Mouse (Mus musculus): ENCODE results near the gene H2afv. TPM values are rescaled to one million over a fixed set of nuclear protein-coding genes. Genes with fewer than 3 reads are reported as not detected.
A peak's percentile ranks its signal among the peaks of the same experiment; 100 is the strongest.
"Not testable (repeated sequence)": the region's sequence is repeated elsewhere in the genome, so short reads cannot be mapped to it uniquely, and the experiment has no call there.

H2afv gene
- polyA plus RNA-seq, 1 experiment from 2014 or later = 693 TPM

DNA sequence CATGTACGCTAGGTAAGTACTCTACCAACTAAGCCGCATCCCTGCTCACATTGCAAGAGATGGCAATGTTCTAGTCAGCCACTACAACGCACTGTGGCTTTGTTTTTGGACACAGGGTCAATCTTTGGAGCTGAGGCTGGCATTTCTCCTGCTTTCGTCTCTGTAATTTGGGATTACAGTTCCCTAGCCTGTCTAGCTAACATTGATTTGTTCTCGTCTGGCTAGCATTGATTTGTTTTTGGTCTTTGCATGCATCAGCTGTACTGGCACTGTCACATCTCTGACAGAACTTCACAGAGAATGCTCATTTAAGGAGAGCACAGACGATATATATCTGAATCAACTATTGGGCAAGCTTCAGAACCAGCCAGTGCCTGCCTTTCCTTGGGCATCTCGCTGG lies 14.1 kb downstream of the H2afv start:
- no peaks in the 10 kb centered on the region for H3K27me3 ChIP-seq

DNA sequence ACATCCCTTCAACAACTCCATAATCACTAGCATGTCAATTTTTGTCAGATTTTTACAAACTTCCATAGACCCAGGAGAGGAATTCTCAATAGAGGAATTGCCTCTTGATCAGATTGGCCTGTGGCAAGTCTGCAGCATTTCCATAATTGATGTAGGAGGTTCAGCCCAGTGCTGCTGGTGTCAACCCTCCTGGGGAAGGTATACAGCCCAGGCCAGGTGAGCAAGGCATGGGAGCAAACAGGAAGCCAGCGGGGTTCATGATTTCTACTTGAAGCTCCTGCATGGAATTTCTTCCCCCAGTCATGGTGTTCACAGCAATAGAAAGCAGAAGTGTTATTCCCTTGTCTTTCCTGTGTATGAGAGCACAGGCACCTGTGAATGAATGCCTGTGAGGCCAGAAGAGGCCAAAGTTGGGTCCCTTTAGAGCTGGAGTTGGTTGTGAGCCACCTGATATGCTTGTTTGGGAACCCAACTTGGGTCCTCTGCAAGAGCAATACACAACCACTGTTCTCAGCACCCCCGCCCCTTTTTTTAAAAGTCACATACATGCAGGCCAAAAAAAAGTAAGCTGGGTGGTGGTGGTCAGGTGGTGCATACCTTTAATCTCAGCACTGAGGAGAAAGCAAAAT lies 23.4 kb downstream of the H2afv start:
- no peaks in the 10 kb centered on the region for H3K27me3 ChIP-seq
- no peak for ATAC-seq (ENCODE audit: insufficient number of reproducible peaks, insufficient read depth, low FRiP score, low TSS enrichment)
- peaks cover 54% of the 10 kb centered on the region for H3K36me3 ChIP-seq
- 76% methylated on average over 2 of the region's 2 CpGs for WGBS
- H3K9me3 ChIP-seq = no peaks in the 10 kb centered on the region
- H3K27ac ChIP-seq = no peak overlapping the region
- no peak overlapping the region for H3K9ac ChIP-seq
- H3K4me3 ChIP-seq = no peak overlapping the region; the same call in 1 of the 2 replicates
- H3K4me2 ChIP-seq (replicated peaks) = no peak overlapping the region
- H3K4me1 ChIP-seq = peaks cover 13% of the 10 kb centered on the region; the same call in 1 of the 2 replicates

More for the DNA sequence above, 14.1 kb downstream of the H2afv start:
- WGBS = 94% methylated on average over 7 of the region's 7 CpGs
- H3K27ac ChIP-seq = no peak overlapping the region
- no peak for ATAC-seq (ENCODE audit: insufficient number of reproducible peaks, insufficient read depth, low FRiP score, low TSS enrichment)
- no peak overlapping the region for H3K4me3 ChIP-seq
- H3K4me2 ChIP-seq (replicated peaks) = no peak overlapping the region
- H3K9me3 ChIP-seq = no peaks in the 10 kb centered on the region
- H3K4me1 ChIP-seq = no peaks in the 10 kb centered on the region
- peaks cover 93% of the 10 kb centered on the region for H3K36me3 ChIP-seq
- no peak overlapping the region for H3K9ac ChIP-seq

DNA sequence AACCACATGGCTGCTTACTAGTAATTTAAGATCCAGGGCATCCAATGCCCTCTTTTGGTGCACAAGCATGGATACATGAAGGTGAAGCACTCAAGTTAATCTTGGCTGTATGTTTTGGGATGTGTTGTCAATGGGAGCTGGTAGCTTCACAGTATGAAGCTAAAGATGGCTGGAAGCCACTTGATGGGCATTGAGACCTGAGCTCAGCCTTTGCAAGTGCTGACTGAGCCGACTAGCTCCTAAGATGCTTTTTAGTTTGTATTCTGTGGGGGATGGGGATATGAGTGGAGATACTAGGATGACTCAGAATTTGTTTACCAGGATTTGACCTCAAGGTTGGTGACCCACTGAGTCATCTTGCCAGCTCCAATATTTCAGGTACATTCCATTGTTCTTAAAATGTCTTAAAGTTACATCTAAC lies 23.9 kb downstream of the H2afv start:
- WGBS = 10% methylated on average over 1 of the region's 1 CpGs
- no peak overlapping the region for H3K4me3 ChIP-seq
- peaks cover 51% of the 10 kb centered on the region for H3K36me3 ChIP-seq
- H3K4me1 ChIP-seq = peaks cover 13% of the 10 kb centered on the region; the same call in 1 of the 2 replicates
- no peaks in the 10 kb centered on the region for H3K9me3 ChIP-seq
- H3K4me2 ChIP-seq (replicated peaks) = no peak overlapping the region
- ATAC-seq (ENCODE audit: insufficient number of reproducible peaks, insufficient read depth, low FRiP score, low TSS enrichment) = no peak
- no peak overlapping the region for H3K27ac ChIP-seq
- no peak overlapping the region for H3K9ac ChIP-seq
- H3K27me3 ChIP-seq = no peaks in the 10 kb centered on the region

DNA sequence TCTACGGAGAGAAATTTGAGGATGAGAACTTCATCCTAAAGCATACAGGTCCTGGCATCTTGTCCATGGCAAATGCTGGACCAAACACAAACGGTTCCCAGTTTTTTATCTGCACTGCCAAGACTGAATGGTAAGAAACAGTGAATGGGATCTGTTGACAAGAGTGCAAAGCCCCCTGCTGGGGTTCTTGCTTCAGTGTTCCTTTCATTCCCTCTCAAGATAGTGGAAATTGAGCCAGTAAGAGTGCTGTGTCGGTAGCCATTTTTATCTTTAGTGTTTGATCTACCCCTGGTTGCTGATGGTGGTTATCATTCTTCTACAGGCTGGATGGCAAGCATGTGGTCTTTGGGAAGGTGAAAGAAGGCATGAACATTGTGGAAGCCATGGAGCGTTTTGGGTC lies 25.1 kb downstream of the H2afv start:
- not testable (repeated sequence) for H3K4me2 ChIP-seq (replicated peaks); H3K4me3 ChIP-seq; H3K27ac ChIP-seq; H3K9ac ChIP-seq; ATAC-seq (ENCODE audit: insufficient number of reproducible peaks, insufficient read depth, low FRiP score, low TSS enrichment); H3K27me3 ChIP-seq; H3K9me3 ChIP-seq
- 76% methylated on average over 4 of the region's 4 CpGs for WGBS
- H3K36me3 ChIP-seq = peaks cover 44% of the 10 kb centered on the region
- H3K4me1 ChIP-seq = peaks cover 21% of the 10 kb centered on the region

DNA sequence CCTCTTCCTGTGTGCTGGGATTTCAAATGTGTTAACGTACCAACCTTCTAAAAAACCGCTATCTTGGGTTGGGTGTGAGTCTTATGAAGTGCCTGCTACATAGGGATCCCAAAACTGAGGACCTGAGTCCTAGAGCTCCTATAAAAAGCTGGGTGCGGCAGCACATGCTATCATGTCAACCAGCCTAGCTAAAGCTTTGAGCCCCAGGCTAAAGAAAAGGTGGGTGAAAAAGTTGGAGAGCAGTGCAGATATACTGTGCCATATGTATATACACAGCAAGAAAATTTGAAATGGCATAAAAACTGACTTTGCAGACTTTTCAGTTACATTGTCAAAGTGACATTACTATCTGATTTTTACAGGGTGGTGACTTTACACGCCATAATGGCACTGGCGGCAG lies 25.5 kb downstream of the H2afv start:
- peak overlapping the region; percentile 94 for H3K4me2 ChIP-seq (replicated peaks)
- H3K36me3 ChIP-seq = peaks cover 41% of the 10 kb centered on the region
- ATAC-seq (ENCODE audit: insufficient number of reproducible peaks, insufficient read depth, low FRiP score, low TSS enrichment) = no peak
- WGBS = 87% methylated on average over 5 of the region's 5 CpGs
- H3K27me3 ChIP-seq = no peaks in the 10 kb centered on the region
- no peak overlapping the region for H3K27ac ChIP-seq
- H3K9ac ChIP-seq = no peak overlapping the region
- 0 out of 2 replicates have a peak overlapping the region, but pooled peaks have one; percentile 9 for H3K4me3 ChIP-seq
- H3K4me1 ChIP-seq = peaks cover 21% of the 10 kb centered on the region
- H3K9me3 ChIP-seq = no peaks in the 10 kb centered on the region

- peaks cover 21% of the 10 kb centered on the region for H3K4me1 ChIP-seq
- ATAC-seq (ENCODE audit: insufficient number of reproducible peaks, insufficient read depth, low FRiP score, low TSS enrichment) = no peak
- H3K9me3 ChIP-seq = no peaks in the 10 kb centered on the region
- H3K4me2 ChIP-seq (replicated peaks) = peak overlapping the region; percentile 94
- H3K4me3 ChIP-seq = peak overlapping the region; percentile 76
- no peaks in the 10 kb centered on the region for H3K27me3 ChIP-seq
- peak overlapping the region; percentile 96 for H3K9ac ChIP-seq
- H3K36me3 ChIP-seq = peaks cover 28% of the 10 kb centered on the region
- H3K27ac ChIP-seq = no peak overlapping the region
Measured at GRCm38 (mm10) chr11:6417490-6417889, 26.8 kb downstream of the H2afv start.

- Histone ChIP-seq H3K4me3 (peak overlapping the region; percentile 76), H3K9me3 (no peaks in the 10 kb centered on the region), H3K36me3 (peaks cover 27% of the 10 kb centered on the region), H3K4me1 (peaks cover 21% of the 10 kb centered on the region), H3K4me2 (replicated peaks) (peak overlapping the region; percentile 94), H3K9ac (peak overlapping the region; percentile 96), H3K27me3 (no peaks in the 10 kb centered on the region), H3K27ac (peak overlapping the region; percentile 98)
- no peak for ATAC-seq (ENCODE audit: insufficient number of reproducible peaks, insufficient read depth, low FRiP score, low TSS enrichment)
- 42% methylated on average over 2 of the region's 2 CpGs for WGBS
Measured at GRCm38 (mm10) chr11:6417069-6417468, 27.2 kb downstream of the H2afv start.

DNA sequence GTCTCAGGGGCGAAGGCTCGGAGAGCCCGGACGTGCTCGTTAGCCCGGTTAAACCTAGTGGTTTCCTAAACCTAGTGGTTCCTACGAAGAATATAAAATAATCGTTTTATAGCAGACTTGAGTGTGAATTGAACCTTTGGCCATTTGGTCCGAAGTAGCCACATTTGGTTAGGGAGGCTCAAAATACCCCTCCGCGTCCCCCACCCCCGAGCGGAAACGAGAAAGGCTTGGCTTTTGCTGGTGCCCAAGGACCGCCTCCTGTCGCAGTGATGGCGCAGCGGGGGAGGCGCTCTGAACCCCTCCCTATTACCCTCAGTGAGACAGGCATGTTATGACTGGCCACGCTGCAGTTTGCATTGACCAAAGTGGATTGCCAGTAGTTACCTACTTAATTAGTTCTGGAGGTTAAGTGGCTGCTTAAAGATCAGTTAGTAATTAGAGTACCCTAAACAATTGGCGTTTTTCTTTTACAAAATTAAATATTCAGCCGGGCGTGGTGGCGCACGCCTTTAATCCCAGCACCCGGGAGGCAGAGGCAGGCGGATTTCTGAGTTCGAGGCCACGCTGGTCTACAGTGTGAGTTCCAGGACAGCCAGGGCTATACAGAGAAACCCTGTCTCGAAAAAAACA lies 27.7 kb downstream of the H2afv start:
- peak overlapping the region; percentile 98 for H3K27ac ChIP-seq
- no peaks in the 10 kb centered on the region for H3K27me3 ChIP-seq
- 1% methylated on average over 30 of the region's 30 CpGs for WGBS
- peak overlapping the region; percentile 96 for H3K9ac ChIP-seq
- no peaks in the 10 kb centered on the region for H3K9me3 ChIP-seq
- peak overlapping the region; percentile 94 for H3K4me2 ChIP-seq (replicated peaks)
- H3K4me3 ChIP-seq = peak overlapping the region; percentile 76
- peaks cover 27% of the 10 kb centered on the region for H3K36me3 ChIP-seq
- peaks cover 21% of the 10 kb centered on the region for H3K4me1 ChIP-seq
- ATAC-seq (ENCODE audit: insufficient number of reproducible peaks, insufficient read depth, low FRiP score, low TSS enrichment) = peak; percentile 60

GRCm38 (mm10) chr11:6415551-6416404 lies 28.5 kb downstream of the H2afv start:
- Histone ChIP-seq H3K4me3 (peak overlapping the region; percentile 76), H3K4me1 (peaks cover 21% of the 10 kb centered on the region), H3K27me3 (no peaks in the 10 kb centered on the region), H3K4me2 (replicated peaks) (peak overlapping the region; percentile 94), H3K36me3 (peaks cover 23% of the 10 kb centered on the region), H3K9me3 (no peaks in the 10 kb centered on the region), H3K27ac (peak overlapping the region; percentile 98), H3K9ac (peak overlapping the region; percentile 96)
- under 1% methylated on average over 95 of the region's 102 CpGs for WGBS
- peak; percentile 92 for ATAC-seq (ENCODE audit: insufficient number of reproducible peaks, insufficient read depth, low FRiP score, low TSS enrichment)

DNA sequence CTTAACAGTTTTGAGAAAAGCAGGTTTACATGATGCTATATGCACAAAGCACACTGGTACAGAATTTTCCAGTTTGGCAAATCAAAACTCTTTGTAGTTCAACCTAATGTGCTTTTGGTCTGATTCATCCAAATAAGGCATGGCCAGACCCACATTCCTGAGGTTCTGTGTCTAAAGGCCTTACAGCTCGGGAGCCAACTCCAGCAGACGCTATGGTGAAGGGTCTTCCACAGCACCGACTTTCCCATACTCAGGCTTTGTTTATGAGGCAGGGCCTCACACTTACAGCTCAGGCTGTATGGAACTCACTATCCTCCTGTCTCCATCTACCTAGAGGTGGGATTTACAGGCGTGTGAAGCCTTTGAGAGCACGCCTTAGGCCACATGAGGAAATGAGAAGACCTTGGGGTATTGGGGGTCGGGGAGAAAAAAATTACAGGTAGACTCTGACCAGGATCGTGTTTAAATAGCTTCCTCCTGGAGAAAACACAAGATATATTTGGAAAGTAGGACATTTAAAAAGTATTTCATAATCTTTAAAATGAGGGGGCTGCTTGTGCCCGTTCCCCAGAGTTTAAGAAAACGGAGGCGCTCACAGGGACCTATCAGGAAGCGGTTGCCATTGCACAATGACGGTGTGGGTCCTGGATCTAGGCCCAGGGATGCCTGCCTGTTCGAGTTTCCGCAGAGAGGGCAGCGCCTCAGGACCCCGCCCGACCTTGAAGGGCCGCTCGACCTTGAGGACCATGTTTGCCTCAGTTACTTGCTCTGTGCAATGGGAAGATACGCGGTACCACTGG lies 29.3 kb downstream of the H2afv start, which contains the start of gene Ppia:
Gene Ppia, plus strand, starts transcription at position 693 of the 800 bp plus-strand sequence.
- peak within 1 kb of the TSS; percentile 98 for H3K27ac ChIP-seq
- H3K4me1 ChIP-seq = peaks cover 25% of the 10 kb centered on the region
- H3K4me2 ChIP-seq (replicated peaks) = peak within 1 kb of the TSS; percentile 94
- peak within 1 kb of the TSS; percentile 76 for H3K4me3 ChIP-seq
- no peaks in the 10 kb centered on the region for H3K9me3 ChIP-seq
- whole genome bisulfite sequencing = 5% methylated on average over 21 of the region's 21 CpGs
- peaks cover 16% of the 10 kb centered on the region for H3K36me3 ChIP-seq
- no peaks in the 10 kb centered on the region for H3K27me3 ChIP-seq
- peak; percentile 30 for ATAC-seq (ENCODE audit: insufficient number of reproducible peaks, insufficient read depth, low FRiP score, low TSS enrichment)
- H3K9ac ChIP-seq = peak within 1 kb of the TSS; percentile 96

DNA sequence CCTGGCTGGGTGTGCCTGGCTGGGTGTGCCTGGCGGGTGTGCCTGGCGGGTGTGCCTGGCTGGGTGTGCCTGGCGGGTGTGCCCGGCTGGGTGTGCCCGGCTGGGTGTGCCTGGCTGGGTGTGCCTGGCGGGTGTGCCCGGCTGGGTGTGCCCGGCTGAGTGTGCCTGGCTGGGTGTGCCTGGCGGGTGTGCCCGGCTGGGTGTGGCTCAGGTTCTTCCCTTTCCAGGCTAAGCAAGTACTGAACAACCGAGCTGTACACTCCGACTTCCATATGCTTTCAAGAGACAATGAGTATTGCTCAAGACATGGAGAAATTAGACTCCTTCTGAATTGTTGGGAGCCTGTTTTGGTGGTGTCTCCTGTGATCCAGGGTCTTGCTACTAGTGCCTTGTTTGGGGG lies 31.0 kb downstream of the H2afv start:
- Histone ChIP-seq H3K9ac (no peak overlapping the region), H3K27me3 (no peaks in the 10 kb centered on the region), H3K4me2 (replicated peaks) (no peak overlapping the region), H3K4me3 (no peak overlapping the region), H3K27ac (no peak overlapping the region), H3K36me3 (peaks cover 1% of the 10 kb centered on the region), H3K9me3 (no peaks in the 10 kb centered on the region), H3K4me1 (peaks cover 19% of the 10 kb centered on the region)
- WGBS = 95% methylated on average over 7 of the region's 12 CpGs
- no peak for ATAC-seq (ENCODE audit: insufficient number of reproducible peaks, insufficient read depth, low FRiP score, low TSS enrichment)
